Mouse (Mus musculus): ENCODE measurements around the gene Prnd.
A peak's percentile ranks its signal among the peaks of the same experiment; 100 is the strongest.

Gene Prnd

DNA sequence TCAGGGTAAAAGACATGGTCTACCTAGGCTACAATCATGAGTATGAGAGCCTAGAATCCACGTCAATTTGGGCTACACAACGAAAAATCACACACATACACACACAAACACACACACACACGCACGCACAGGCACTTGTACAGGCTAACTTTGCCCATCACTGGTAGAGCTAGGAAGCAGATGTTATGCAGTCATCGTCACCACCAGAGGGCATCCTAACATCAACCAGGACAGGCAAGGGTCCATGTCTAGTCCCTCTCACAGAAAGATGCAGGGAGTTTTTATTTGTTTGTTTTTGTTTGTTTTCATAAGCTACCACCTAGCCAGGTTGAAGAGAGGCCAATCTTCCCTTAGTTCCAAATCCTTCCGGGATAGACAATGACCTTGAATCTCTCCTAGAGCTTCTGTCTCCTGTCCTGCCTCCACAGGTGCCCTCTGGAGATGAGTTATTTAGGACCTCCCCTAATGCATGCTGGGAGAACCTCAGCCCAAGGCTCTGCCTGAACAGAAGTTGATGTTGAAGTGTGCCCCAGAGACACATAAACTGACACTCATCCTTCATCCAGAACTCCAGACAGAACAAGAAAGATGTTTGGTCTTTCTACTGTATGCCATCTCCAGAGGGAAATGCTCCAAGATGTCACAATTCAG, 32.0 kb downstream of the Prnd start:
- peak; percentile 42 to 70 for DNase-seq (ENCODE audit: low spot score in 2 of 2)

DNA sequence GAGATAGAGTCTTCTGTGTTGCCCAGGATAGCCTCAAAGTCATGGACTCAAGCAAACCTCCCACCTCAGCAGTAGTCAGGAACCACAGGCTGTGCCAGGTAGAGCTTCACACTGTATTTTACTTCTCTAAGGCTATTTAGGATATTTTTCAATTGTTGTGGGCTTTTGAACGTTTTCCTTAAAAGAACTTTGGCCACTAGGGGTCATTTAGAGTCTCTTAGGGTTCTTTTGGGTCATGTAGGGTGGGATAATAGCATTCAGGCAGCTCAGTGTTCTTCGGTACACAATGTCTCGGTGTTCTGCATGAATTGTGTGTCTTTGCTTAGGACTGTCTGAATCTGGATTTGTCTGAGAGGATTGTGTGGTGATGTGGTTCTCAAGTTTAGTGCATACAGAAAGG, 37.3 kb downstream of the Prnd start:
- no peak for DNase-seq (ENCODE audit: low spot score in 2 of 2)

DNA sequence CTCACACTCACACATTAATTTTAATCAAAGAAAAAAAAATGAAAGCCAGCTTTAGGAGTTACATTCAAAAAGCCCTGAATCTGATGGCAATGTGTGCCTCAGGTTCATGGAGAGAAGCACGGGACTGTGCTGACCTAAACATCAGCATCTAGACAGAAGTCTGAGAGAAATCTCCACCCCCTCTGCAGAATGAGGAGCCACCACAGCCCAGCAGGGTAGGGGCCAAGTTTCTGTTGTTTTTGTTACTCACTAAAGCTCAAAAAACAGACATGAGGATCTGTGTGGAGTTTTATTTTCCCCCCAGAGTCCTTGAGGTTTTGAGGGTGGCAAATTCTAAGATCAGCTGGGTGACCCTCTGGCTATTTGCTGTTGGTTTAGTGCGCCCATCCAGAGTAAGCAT, 37.9 kb downstream of the Prnd start:
- DNase-seq (ENCODE audit: low spot score in 2 of 2), result no peak

DNA sequence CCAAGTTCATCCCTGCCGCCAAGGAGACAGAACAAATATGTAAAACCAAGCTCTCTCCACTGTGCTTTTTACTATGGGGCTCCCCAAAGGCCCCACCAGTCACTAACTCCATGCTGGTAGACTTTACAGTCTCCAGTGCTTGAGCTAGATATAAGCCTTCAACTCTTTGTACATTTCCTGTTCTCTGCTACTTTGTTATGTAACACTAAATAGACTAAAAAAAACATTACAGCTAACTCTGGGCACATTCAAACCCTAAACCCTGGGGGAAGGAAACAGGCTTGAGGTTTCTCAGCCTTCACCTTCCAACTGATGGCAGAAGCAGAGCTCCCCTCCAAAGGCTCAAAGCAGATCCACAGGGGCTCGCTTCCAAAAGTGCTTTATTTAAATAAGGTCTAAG, 41.8 kb downstream of the Prnd start:
- DNase-seq (ENCODE audit: low spot score in 2 of 2), result no peak

- DNase-seq (ENCODE audit: low spot score in 2 of 2), result no peak
Measured at GRCm38 (mm10) chr2:131993151-131993550, 42.5 kb downstream of the Prnd start.

GRCm38 (mm10) chr2:131993563-131994088, 43.0 kb downstream of the Prnd start:
- DNase-seq (ENCODE audit: low spot score in 2 of 2), result no peak

- DNase-seq (ENCODE audit: low spot score in 2 of 2), result no peak
Measured at GRCm38 (mm10) chr2:131994971-131995370, 44.3 kb downstream of the Prnd start.

GRCm38 (mm10) chr2:131995742-131996141, 45.1 kb downstream of the Prnd start:
- no peak for DNase-seq (ENCODE audit: low spot score in 2 of 2)

- DNase-seq (ENCODE audit: low spot score in 2 of 2), result no peak
Measured at GRCm38 (mm10) chr2:131996369-131996768, 45.7 kb downstream of the Prnd start.

DNA sequence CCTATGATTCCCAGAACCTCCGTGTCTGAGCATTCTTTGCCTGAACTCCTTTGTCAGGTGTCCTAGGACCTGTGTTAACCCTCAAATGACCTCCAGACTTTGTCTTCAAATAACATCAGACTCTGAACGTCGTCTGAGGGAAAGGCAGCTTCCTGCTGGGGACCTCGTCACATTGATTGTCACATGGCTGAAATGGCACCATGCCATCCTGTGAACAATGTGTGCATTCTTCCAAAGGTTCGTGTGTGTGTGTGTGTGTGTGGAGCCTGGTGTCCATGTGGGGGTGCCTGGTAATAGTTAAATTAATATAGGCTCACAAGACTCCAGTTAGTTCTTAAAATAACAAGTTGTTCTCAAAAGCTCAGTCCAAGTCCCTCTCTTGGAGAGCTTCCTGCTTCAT, 46.7 kb downstream of the Prnd start:
- DNase-seq (ENCODE audit: low spot score in 2 of 2), result no peak

DNA sequence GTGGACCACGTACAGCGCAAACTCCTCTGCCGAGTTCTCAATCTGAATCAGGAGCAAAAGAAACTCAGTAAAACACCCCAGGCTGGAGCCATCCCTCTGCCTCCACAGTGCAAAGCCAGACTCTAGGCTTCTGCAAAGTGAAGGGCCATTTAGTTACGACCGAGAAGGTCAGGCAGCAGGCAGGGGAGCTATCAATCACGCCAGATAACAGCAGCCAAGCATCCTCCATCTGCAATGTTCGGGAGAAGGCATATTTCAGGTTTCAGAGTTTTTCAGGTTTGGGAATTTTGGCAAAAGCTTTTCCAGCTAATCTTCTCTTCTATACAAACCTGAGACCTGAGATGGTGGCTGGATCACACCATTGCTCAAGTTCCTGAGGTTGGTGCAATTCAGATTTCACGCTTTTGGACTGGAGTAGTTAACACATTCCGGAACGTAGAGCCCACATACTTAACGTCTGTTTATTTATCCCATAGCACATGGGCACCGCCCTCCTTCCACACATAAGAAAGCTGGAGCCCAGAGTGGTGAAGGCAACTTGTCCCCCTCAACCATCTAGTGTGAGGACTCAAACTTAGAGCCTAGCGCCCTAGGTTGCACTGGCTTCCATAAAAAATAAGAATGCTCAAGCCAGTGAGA, 51.2 kb downstream of the Prnd start:
- DNase-seq (ENCODE audit: low spot score in 2 of 2), result no peak

- no peak for DNase-seq (ENCODE audit: low spot score in 2 of 2)
Measured at GRCm38 (mm10) chr2:132003916-132004315, 53.3 kb downstream of the Prnd start.

DNA sequence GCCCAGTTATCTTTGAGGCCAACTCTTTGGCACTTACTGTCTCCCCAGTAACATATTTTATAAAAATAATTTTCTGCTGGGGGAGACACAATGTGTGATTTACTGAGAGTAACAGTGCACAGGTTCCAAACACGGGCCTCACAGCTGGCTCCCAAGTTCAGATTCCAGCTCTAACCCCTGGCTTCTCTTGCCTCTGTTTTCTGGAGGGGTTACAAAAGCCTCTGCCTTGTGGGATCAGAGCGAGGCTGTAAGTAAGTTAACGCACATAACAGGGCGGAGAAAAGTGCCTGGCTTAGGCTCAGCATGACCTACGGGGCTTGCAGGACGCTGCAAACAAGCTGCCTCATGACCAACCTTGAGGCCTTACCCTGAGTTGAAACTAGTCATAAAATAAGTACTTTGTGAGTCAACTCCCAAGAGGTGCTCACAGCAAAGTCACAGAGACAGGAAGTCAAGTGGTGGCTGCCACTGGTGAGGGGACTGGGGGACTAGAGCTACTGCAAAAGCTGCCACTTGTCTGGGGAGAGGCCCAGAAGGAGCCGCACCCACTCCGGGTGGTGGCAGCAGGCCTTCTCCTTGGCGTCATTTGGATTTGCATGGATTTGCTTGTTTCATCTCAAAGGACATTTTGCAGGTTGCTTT, 54.0 kb downstream of the Prnd start:
- no peak for DNase-seq (ENCODE audit: low spot score in 2 of 2)

DNA sequence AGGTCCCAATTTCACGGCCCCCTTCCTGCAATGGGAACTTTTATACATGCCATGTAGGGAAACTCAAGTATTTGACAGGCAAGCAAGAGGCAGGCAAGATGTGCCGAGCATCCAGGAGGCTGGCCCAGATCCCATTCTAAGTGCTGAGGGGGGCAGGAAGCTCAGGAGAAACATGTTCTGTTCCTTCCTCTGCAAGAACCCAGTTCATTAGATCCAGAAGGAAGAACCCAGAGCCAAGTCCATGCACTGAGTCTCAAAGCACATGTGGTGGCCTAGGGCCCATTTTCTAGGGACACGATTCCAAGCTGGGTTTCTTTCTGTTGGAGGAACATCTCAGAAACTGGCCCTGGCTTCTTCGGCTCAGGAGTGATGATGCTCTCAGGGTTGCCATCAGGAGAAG, 54.8 kb downstream of the Prnd start:
- no peak for DNase-seq (ENCODE audit: low spot score in 2 of 2)
